10 mouse cellular contexts compared by ENCODE assay signal in genomic region chr13:63957098-63957497, GRCm38 (mm10).
DNase-seq lines count a peak whose midpoint lies in the region; ATAC-seq lines count a peak whose summit lies in the region.
"Had no signal": no experiment of that assay in that cellular context is flagged by ENCODE, and none has a peak within 500 bp of the region (broad histone marks: within the 10 kb centered on the region; RNA-seq: fewer than 3 reads in every experiment).

No protein-coding gene starts in this region.

- H3K4me3 ChIP-seq in forebrain, embryonic 16.5 days (replicated peaks; ENCODE audit: low read length), result no peak overlapping the region
- H3K4me3 ChIP-seq: embryonic facial prominence, embryonic 12.5 days; neural tube, embryonic 13.5 days had no signal

- no peak for ATAC-seq in forebrain, embryonic 16.5 days

- intact Hi-C loops in heart, postnatal 25 days (cut with DNase I), result no loop called here

- H3K27me3 ChIP-seq in forebrain, embryonic 16.5 days (replicated peaks; ENCODE audit: control insufficient read depth, insufficient read depth, low read length), result no peaks in the 10 kb centered on the region
- H3K27me3 ChIP-seq: embryonic facial prominence, embryonic 12.5 days; neural tube, embryonic 13.5 days had no signal

- 71% methylated on average over 5 of the region's 5 CpGs for WGBS in forebrain, embryonic 16.5 days

- no peaks in the 10 kb centered on the region for H3K4me1 ChIP-seq in forebrain, embryonic 16.5 days (replicated peaks; ENCODE audit: control insufficient read depth, insufficient read depth, low read length)

- no peaks in the 10 kb centered on the region for H3K36me3 ChIP-seq in forebrain, embryonic 16.5 days (ENCODE audit: control insufficient read depth, insufficient read depth)
- H3K36me3 ChIP-seq: embryonic facial prominence, embryonic 12.5 days; neural tube, embryonic 13.5 days had no signal

- H3K27ac ChIP-seq in forebrain, embryonic 16.5 days (ENCODE audit: low read length), result no peak overlapping the region
- H3K27ac ChIP-seq: embryonic facial prominence, embryonic 12.5 days; neural tube, embryonic 13.5 days had no signal

- H3K4me2 ChIP-seq in forebrain, embryonic 16.5 days (ENCODE audit: low read length), result no peak overlapping the region
- H3K4me2 ChIP-seq: embryonic facial prominence, embryonic 12.5 days; neural tube, embryonic 13.5 days had no signal

- DNase-seq in heart, postnatal 4 days, result peak; percentile 15
- DNase-seq in heart, postnatal 25 days (ENCODE audit: low spot score), result no peak
- DNase-seq in right cerebral cortex, postnatal 10 days (ENCODE audit: low spot score in 2 of 2), result peak; percentile 27 to 42
- no peak for DNase-seq in right cerebral cortex, postnatal 4 days
- peak; percentile 74 to 85 for DNase-seq in kidney, postnatal 25 days
- peak; percentile 53 for DNase-seq in testis, postnatal 10 days (ENCODE audit: low spot score)
- DNase-seq in cerebellum, adult 18-20 months, result no peak

- no peak overlapping the region for H3K9ac ChIP-seq in forebrain, embryonic 16.5 days (replicated peaks; ENCODE audit: low read depth, low read length)
- H3K9ac ChIP-seq: embryonic facial prominence, embryonic 12.5 days; neural tube, embryonic 13.5 days had no signal

- peaks cover 6% of the 10 kb centered on the region; the same call in 1 of the 2 replicates for H3K9me3 ChIP-seq in forebrain, embryonic 16.5 days (ENCODE audit: control insufficient read depth, low read length)

Comparison
In these comparisons a context has a peak if more than half of its experiments do, and no peak if none do; other contexts are left out.
1. DNase-seq: peak in heart, postnatal 4 days (single experiment), right cerebral cortex, postnatal 10 days (2 of 2), kidney, postnatal 25 days (2 of 2) and testis, postnatal 10 days (single experiment); none in heart, postnatal 25 days (single experiment), right cerebral cortex, postnatal 4 days (single experiment) and cerebellum, adult 18-20 months (0 of 2).